Mouse (Mus musculus) right cerebral cortex, postnatal 36 days (tissue): ENCODE results near the gene Ugt8a.
A peak's percentile ranks its signal among the peaks of the same experiment; 100 is the strongest.

ENCODE experiments used
- DNase-seq, 2 experiments: peaks; one replicate each; pipeline ENCODE4 v3.0.0; 2022; ENCODE audit warnings: low spot score in 2 of 2, mixed read lengths in 1 of 2

Ugt8a gene

DNA sequence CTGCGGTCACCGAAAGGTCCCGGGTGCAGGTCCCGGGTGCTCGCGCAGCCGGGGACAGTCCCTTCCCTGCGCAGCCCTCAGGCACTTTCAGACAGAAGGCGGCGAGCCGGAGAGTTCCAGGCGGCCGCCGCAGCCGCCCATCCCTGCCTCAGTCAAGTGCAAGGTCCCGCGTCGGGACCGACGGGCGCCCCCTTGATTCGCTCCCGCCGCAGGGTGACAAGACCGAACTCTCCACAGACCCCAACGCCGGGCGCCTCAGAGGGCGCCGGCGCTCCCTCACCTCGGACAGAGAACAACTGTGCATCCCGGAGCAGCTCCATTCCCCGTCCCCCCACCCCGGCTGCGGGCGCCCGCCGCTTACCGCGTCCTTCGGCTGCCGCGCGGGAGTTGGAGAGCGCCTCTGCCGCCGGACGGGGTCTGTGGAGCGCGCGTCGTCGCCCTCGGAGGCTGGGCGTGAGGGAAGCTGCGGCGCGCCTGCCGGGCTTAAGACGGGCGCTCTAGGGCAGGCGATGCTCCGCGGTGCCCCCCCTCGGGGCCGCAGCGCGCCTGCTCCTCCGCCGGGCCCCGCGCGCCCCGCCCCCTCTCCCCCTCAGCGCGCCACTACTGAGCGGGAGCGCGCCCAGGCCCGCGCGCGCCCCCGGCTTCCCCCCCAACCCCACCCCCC, at the start of gene Ugt8a:
Gene Ugt8a, minus strand, starts transcription at position 528 of the 664 bp plus-strand sequence.
- DNase-seq: peak in 1 of 2 experiments; percentile 2

DNA sequence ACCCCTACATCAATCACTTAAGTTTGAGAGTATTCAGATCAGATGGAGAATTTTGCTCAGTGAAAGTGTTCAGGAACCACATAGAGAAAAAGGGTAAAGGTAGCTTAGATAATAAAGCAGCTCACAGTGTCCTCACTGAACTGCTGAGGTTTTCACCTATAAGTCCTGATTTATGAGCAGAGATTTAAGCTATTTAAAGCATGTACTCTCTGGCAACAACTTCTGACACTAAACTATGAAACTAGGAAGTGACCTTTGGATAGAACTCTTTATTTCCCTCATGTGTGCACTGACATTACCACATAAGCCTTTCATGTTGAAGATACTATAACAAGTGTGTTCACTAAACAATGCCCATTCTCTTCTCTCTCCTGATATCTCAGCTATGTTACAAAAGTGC, 48.2 kb upstream of the Ugt8a start:
- no peak for DNase-seq

DNA sequence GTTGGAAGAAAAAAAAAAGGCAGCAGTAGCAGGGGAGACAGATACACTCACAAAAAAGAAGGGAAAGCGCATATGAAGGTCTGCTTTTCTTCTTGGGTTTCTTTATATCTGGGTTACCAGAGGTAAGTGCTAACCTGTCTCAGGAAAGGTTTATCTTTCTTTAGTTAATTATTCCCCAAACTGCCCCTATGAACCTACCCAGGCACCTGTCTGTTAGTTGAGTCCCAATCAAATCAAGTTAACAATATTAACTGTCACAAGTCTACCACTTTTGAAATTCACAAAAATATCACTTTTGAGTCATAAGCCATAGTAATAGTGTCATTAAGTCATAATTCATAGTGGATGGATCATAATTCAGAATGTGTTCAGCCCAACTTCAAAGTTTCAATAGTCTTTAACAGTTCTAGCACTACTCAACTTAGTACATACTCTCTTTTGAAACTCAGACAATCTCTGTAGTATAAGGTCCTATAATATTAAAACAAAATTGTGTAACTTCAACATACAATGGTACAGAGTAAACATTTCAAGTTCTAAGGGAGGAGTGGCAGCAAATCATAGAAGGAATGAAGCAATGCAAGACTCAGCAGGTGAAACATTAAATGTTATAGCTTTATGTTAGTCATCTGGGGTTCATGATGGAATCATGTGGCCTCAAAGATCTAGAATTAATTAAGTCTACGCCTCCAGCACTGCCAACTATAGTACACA, 45.4 kb upstream of the Ugt8a start:
- DNase-seq: no peak

DNA sequence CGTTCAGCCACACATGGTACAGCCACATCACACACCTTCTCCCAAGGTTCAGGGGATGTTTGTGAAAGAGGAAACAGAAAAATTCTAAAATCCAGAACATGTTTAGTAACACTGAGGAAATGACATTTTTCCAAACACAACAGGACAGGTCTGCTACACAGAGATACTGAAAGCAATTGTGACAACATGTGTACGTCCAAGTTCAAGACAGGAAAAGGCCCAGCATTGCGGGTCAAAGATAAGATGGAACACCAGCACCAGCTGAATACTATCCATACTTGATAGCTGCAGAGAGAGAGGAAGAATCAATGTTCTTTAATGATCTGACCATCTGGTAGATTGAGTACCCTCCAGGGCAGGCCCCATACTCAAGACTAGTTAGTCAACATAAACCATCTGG, 41.1 kb upstream of the Ugt8a start:
- no peak for DNase-seq

DNA sequence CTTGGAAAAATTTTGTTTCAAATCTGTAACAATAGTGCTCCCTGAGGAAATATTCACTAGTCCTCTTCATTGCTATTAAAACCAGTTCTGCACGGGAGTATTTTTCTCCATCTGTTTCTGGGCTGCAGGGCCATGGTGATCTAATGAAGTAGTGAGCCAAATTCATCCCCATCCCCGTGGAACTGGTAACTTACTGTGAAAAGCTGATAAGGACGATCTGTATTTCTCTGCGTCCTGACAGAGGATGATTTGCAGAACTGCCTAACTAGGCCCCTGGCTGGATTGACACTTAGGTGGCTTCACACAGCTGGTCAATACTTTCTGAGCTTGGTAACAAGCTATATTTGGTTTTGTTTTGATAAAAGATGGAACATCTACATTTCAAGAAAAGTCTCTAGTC, 37.5 kb upstream of the Ugt8a start:
- DNase-seq: no peak

DNA sequence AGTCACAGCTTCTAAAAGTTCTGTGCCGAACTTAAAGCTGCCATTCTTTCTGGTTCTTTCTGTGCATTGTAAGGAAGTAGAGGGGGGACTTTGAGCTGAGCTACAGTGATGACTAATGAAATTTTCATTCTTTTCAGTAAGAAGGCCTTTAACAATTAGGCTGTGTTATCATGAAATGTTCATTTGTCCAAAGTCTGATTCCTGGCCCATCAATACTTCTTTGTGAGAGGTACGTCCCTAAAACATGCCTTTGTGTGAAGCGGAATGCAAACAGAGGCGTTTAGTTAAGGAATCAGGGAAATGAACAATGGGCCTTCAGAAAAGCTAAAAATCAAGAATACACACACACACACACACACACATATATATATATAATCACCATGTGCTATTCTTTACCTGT, 31.0 kb upstream of the Ugt8a start:
- no peak for DNase-seq

DNA sequence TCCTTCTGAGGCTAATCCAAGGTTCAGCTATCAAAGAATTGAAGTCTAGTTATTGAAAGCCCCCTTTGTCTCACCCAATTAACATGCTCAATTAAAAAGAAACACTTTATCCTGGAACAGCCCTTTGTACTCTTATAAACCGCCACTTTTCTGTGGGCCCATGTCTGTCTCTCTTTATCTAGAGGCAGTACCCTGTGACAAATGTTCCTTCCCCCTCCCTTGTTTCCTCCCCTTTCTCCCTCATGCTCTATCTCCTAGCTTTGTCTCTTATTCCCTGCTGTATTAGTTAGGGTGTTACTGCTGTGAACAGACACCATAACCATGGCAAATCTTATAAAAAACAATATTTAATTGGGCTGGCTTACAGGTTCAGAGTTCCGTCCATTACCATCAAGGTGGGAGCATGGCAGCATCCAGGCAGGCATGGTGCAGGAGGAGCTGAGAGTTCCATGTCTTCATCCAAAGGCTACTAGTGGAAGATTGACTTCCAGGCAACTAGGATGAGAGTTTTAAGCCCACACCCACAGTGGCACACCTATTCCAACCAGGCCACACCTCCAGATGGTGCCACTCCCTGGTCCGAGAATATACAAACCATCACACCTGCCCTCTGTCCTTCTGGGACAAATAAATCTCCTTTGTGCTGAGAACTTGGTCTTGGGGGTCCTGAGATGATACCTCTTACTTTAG, 17.9 kb upstream of the Ugt8a start:
- DNase-seq: no peak

DNA sequence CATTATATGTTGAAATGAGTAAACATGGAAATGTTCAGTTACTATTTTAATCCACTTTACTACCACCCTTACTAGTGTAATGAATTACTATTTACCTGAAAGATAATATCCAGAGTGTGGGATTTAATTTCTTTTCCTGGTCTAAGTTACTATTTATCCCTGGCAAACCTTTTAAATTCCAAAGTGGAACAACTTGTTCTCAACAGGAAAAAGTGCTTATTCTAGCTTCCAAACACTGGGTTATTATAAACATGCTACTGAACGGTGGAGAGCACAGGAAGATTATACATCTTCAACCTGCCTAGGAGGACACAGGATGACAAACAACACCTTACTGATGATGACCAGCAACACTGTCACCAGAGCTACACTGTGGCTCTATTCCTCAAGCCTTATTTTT, 16.5 kb upstream of the Ugt8a start:
- DNase-seq: no peak

DNA sequence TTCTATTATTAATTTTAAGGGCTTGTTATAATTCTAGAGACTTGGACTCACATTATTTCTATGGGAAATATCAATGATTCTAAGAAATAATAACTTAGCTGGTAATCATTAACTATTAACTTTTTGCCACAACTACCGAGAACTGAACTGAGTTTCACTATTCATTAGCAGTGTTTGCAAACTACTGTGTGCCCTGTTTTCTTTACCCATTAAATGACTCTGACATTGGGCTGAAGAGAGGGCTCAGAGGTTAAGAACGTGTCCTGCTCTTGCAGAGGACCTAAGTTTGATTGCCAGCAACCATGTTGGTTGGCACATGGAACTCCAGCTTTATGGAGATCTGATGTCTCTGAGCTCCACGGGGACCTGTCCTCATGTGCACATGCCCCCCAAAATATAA, 2.4 kb upstream of the Ugt8a start:
- DNase-seq: no peak

DNA sequence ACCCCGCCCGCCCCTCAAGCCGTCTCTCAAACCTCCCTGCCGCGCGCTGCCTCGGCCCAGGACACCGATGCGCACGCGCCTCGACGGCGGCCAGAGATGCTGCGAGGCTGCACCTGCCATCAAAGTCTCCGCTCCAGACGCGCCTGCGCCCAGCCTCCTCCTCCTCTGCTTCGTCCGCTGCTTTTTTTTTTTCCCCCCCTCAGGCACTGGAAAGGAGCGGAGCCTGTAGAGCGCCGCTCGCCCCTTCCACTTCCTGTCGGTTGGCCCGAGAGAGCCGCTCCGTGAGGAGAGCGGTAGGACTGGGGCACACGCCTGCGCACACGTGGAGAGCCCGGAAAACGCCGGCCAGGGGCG, 314 bp upstream of the Ugt8a start:
- DNase-seq: peak; percentile 7 to 22

DNA sequence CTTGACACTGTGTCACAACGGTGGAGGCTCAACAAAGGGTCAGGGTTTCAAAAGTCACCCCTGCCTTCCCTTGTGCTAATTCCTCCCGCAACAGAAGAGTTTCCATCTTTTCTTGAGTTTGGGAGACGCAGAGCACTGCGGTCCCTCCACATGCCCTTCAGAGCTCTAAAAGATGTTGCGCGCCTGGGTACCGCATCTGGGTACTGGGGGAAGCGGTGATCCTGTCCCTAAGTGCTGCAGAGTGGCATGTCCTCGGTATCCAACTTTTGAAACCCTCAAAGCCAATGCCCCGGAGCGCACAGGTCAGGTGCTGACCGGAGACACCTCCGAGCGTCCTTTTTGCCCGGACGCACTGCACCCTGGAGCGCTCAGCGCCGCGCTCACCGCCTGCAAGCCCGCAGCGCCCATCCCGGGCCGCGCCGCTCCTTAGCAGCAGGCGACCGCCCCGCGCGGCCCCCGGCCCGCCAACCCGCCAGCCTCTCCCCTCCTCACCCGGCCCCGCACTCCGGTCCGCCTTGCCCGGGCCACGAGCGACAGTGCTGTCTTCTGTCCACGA, 805 bp downstream of the Ugt8a start:
- peak in 1 of 2 experiments; percentile 3 for DNase-seq

DNA sequence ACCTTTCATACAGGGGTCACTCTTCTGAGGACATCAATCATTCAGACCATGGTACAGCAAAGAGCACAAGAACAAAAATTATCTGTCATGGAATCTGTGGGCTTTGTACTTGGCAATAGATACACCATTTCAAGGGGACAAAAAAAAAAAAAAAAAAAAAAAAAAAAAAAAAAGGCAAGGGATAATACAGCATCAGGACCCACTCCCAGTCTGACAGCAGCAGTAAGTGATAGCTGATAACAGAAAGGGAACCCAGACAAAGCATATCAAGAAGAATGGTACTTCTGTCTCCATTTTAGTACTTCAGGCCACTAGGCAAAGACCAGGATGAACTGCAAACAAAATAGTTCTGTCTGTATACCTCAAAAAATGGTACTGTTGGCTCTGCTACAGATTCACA, 2.6 kb downstream of the Ugt8a start:
- no peak for DNase-seq

DNA sequence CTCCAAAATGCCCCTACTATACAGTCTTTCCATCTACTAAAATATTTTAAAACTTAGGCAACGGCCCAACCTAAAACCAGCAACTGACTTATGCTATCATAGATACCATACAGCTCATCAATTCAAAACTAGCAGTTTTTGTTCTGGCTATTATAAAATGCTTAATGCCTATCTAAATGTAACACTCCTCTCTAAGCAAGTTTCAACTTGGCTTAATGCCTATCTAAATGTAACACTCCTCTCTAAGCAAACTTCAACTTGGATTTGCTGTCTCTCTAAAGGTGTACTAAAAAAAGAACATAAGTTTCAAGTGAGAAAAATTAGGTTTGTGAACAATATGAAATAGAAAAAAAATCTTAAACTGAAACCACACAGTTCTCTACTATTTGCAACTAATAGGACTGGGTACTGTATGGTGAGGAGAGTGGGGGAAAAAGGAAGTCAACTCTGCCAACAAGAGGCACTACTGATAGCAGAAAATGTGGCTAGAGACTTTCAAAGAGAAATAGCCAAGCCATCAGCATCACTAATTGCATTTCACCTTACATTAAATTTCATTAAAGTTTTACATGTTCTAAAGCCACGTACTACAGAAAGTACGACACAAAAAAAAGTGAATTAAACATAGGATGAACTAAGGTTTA, 5.7 kb downstream of the Ugt8a start:
- no peak for DNase-seq

DNA sequence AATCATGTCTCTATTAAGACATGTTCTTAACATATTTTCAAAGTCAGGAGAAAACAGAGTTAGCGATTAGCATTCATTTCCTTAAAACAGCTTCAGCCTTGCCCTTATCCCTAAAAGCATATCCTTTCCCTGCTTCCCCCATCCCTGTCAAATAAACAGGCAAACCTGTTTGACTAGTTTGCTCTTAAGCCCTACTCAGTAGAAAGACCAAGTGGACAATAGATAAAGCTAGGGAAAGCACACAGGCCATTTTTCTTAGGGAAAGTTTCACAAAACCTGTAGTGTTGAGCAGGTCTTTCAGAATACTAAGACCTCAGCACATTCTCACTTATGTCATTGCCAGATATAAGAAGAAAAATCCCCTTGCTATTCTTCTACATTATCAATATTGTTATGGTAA, 7.4 kb downstream of the Ugt8a start:
- DNase-seq: no peak

DNA sequence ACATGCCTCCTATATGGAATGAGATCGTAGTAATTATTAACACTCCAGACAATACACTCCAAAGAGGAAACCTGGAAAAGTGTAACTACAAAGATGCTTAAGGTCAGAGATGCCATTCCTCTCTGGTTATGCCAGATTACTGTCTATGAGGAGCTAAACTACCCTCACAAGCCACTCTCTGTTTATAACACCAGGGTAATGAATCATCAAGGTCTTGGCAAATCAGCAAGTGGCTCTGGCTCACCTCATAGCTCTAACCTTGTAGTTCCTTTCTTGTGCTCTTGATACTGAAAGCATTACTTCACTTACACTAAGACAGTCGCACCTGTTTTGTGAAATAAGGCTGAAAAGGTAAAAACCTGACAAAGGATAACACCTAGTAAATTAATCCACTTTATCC, 17.5 kb downstream of the Ugt8a start:
- no peak for DNase-seq

DNA sequence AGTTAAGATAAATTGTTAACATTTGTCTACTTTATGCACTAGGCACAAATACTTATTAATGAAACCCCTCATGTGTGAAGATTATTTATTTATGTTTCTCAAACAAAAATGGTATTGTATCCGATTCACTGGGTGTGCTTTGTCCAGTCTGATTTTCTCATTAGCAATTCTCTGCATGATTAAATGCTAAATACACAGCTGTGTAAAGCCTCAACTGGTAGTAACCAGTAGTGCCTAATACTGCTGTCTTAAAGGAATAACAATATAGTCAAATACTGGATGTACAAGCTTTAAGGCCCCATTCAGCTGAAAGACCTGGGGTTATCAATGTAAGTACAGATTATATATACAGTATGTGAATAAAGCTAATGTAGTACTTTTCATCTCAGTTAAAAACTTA, 39.4 kb downstream of the Ugt8a start:
- no peak for DNase-seq

DNA sequence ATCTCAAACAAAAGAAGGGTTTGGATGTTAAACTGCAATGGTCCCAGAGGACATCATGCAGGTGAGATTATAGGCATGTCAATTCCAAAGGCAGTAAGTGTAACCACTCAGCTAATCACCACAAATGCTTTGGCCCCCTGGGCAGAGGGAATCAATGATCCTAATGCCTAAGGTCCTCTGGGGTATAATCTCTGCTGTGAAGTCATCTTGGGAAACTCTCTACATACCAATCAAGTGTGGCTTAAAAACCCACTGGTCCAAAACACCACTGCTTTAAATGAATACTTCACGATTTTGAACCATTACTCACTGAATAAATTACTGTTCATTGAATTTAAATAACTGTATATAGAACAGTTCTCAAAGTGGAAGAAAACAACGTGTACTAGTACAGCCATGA, 51.3 kb downstream of the Ugt8a start:
- DNase-seq: no peak

DNA sequence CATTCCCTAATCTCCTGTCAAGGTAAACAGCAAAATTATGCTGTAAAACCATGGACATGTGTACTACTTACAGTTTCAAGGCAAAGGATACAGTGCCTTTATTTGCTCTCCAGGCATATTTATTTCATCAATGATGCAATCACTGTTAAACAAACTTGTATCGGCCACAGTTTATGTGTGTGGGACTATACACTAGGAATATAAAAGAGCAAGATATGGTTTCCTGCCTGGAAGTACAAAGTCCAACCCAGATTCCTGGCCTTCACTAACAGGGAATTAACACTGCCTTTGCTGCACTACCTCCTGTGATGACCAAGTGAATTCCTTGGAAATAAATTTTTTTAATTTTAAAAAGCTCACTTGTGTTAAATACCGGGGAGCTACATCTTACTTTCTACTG, 53.5 kb downstream of the Ugt8a start:
- DNase-seq: no peak

DNA sequence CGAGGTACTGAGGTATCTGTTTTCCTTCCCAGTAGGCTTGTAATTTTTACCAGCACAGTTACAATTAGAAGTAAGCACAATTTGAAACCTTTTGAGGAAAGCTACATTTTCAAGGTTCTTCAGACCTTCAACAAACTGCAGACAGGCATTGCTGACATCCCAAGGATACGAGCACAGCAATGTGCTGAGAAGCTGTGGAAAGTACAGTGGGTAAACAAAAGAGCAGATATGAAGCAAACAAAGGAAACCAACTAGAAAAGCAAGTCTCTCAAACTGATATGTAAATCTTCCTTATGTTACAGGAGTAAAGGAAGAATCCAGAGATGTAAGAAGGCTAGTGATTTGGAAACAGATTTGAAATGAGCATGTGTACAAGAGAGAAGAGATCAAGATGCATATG, 54.0 kb downstream of the Ugt8a start:
- DNase-seq: no peak

DNA sequence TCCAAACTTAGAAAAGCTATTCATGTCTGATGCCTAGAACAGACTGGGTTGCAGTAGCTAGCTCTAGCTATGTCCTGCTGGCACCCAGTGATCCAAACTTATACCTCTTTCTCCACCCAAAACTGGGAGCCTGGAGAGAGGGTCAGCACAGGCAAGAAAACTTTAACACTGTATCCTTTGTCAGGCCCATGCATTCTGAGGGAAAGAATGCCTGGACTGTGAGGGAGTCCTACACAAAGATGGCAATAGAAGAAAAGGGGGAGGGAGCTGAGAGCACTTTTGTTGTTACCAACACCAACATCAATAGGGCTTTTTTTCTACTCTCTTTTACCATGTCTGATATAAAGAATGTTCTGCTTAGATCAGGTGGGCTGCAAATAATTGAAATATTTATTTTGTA, 55.4 kb downstream of the Ugt8a start:
- no peak for DNase-seq

DNA sequence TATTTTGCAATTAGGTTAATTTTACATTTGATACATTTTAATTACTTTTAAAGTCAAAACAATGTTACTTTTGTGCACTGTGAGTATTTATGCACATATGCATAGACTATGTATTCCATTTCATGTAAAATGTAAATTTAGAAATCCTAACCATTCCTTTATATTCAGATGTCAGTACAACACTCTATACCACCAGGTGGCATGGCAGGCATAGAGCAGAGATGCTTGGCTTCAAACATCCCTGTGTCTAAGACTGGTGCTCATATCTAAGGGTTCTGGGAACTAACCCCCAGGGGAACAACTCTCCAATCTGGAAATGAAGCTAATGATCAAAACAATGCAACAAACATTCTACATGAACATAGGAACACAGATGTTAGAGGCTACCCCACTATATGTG, 56.6 kb downstream of the Ugt8a start:
- DNase-seq: no peak

DNA sequence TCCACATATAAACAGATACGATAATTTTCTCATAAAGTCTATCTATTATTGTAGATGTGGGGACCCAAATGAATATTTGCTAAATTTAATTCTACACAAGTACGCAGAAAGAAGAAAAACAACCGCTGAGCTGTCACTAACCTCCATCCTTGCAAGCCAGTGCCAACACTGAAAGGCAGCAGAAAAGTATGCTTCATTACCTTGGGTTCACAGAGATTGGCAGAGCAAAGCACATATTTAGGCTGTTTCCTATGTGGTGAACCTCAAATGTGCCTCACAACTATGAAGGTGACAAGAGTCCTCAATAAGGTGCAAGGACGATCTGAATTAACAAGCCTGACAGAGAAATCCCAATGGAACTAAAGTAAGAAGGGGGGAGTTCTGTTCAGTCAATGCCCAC, 64.0 kb downstream of the Ugt8a start:
- no peak for DNase-seq
